Mouse (Mus musculus) myocyte (in vitro differentiated cells): ENCODE results near the gene Cep85l.

Source experiments
- CEBPB ChIP-seq: IDR thresholded peaks from 2 replicates; pipeline ENCODE4 v1.6.1; 2011; ENCODE audit warnings: mild to moderate bottlenecking, moderate library complexity; ENCODE audit not compliant: poor library complexity, insufficient read depth, severe bottlenecking
- E2F4 ChIP-seq: IDR thresholded peaks from one replicate; pipeline ENCODE4 v1.6.1; 2011; ENCODE audit warnings: mild to moderate bottlenecking, control low read depth, moderate library complexity; ENCODE audit not compliant: insufficient read depth
- MAX ChIP-seq: IDR thresholded peaks from one replicate; pipeline ENCODE4 v1.6.1; 2011; ENCODE audit warnings: low read depth, mild to moderate bottlenecking, control low read depth
- MYOD1 ChIP-seq, 3 experiments: IDR thresholded peaks; one replicate each; pipeline ENCODE4 v1.6.1; 2011; ENCODE audit warnings: control low read depth in 2 of 3, low read depth in 2 of 3, mild to moderate bottlenecking in 2 of 3, moderate library complexity in 1 of 3; ENCODE audit not compliant: insufficient read length in 2 of 3, control insufficient read depth in 1 of 3
- MYOG ChIP-seq, 3 experiments: IDR thresholded peaks; one replicate each; pipeline ENCODE4 v1.6.1; 2011; ENCODE audit warnings: control low read depth in 2 of 3, low read depth in 2 of 3, mild to moderate bottlenecking in 2 of 3; ENCODE audit not compliant: insufficient read length in 2 of 3, control insufficient read depth in 1 of 3, insufficient read depth in 1 of 3
- POLR2A ChIP-seq: IDR thresholded peaks from one replicate; pipeline ENCODE4 v1.6.1; 2011; ENCODE audit warnings: low read depth, mild to moderate bottlenecking, control low read depth, moderate library complexity; ENCODE audit not compliant: insufficient read length
- POLR2AphosphoS2 ChIP-seq: IDR thresholded peaks from one replicate; pipeline ENCODE4 v1.6.1; 2011; ENCODE audit warnings: low read depth, control low read depth; ENCODE audit not compliant: insufficient read length
- REST ChIP-seq: IDR thresholded peaks from one replicate; pipeline ENCODE4 v1.6.1; 2011; ENCODE audit warnings: mild to moderate bottlenecking, control low read depth, moderate library complexity; ENCODE audit not compliant: insufficient read depth, insufficient read length
- SRF ChIP-seq: IDR thresholded peaks from one replicate; pipeline ENCODE4 v1.6.1; 2011; ENCODE audit warnings: low read depth; ENCODE audit not compliant: control insufficient read depth, insufficient read length
- TCF12 ChIP-seq: IDR thresholded peaks from one replicate; pipeline ENCODE4 v1.6.1; 2011; ENCODE audit warnings: mild to moderate bottlenecking, control low read depth; ENCODE audit not compliant: poor library complexity, insufficient read depth, severe bottlenecking
- TCF3 ChIP-seq: IDR thresholded peaks from one replicate; pipeline ENCODE4 v1.6.1; 2011; ENCODE audit warnings: low read depth, control low read depth; ENCODE audit not compliant: insufficient read length
- USF1 ChIP-seq: IDR thresholded peaks from one replicate; pipeline ENCODE4 v1.6.1; 2011; ENCODE audit warnings: low read depth, mild to moderate bottlenecking, control low read depth, moderate library complexity

GRCm38 (mm10) chr10:53343865-53344264 is 35.9 kb downstream of the Cep85l start:
- TF ChIP-seq POLR2A (no peak), USF1 (no peak), TCF12 (no peak), POLR2AphosphoS2 (no peak), MAX (no peak), MYOD1 (IDR thresholded peaks at IDR 0.05; ENCODE audit: control insufficient read depth in 1 of 3, insufficient read length in 2 of 3, low read depth in 2 of 3) (no peak), MYOG (IDR thresholded peaks at IDR 0.05; ENCODE audit: control insufficient read depth in 1 of 3, insufficient read depth in 1 of 3, insufficient read length in 2 of 3, low read depth in 2 of 3) (no peak), E2F4 (no peak), CEBPB (no peak), REST (no peak), TCF3 (no peak), SRF (no peak)
